Comparison of ENCODE assay signal across 21 mouse cellular contexts in genomic region chr11:8817376-8817775, GRCm38 (mm10).
A peak's percentile ranks its signal among the peaks of the same experiment; 100 is the strongest.
DNase-seq lines count a peak whose midpoint lies in the region; ATAC-seq and TF ChIP-seq lines count a peak whose summit lies in the region.
"Had no signal": no experiment of that assay in that cellular context is flagged by ENCODE, and none has a peak within 500 bp of the region (broad histone marks: within the 10 kb centered on the region; RNA-seq: fewer than 3 reads in every experiment).

No protein-coding gene starts in this region.

- peak; percentile 56; the same call in 1 of the 2 replicates for ATAC-seq in hindbrain, embryonic 16.5 days
- ATAC-seq in hindbrain, embryonic 13.5 days (ENCODE audit: low FRiP score): no peak
- no peak for ATAC-seq in kidney, postnatal 0 days (replicated peaks; ENCODE audit: low FRiP score, low read depth)
- peak; percentile 14; the same call in 1 of the 2 replicates for ATAC-seq in neural tube, embryonic 15.5 days (ENCODE audit: low FRiP score)
- ATAC-seq: forebrain, embryonic 15.5 days; inflammation-experienced regulatory T-cells, adult 6 months had no signal

- no peaks in the 10 kb centered on the region for H3K9me3 ChIP-seq in hindbrain, embryonic 16.5 days (ENCODE audit: control insufficient read depth, low read length)
- H3K9me3 ChIP-seq in hindbrain, embryonic 13.5 days: no peaks in the 10 kb centered on the region
- no peaks in the 10 kb centered on the region for H3K9me3 ChIP-seq in kidney, postnatal 0 days (replicated peaks; ENCODE audit: low read length)
- H3K9me3 ChIP-seq in neural tube, embryonic 15.5 days (replicated peaks): no peaks in the 10 kb centered on the region
- H3K9me3 ChIP-seq: embryonic facial prominence, embryonic 10.5 days; forebrain, embryonic 15.5 days; hindbrain, embryonic 12.5 days; midbrain, embryonic 10.5 days had no signal

- no peak overlapping the region for H3K9ac ChIP-seq in hindbrain, embryonic 16.5 days (ENCODE audit: low read depth, low read length)
- no peak overlapping the region for H3K9ac ChIP-seq in hindbrain, embryonic 13.5 days
- H3K9ac ChIP-seq in kidney, postnatal 0 days (ENCODE audit: low read depth, low read length): no peak overlapping the region
- no peak overlapping the region for H3K9ac ChIP-seq in neural tube, embryonic 15.5 days (replicated peaks)
- H3K9ac ChIP-seq: forebrain, embryonic 15.5 days; hindbrain, embryonic 12.5 days; limb, embryonic 13.5 days; liver, embryonic 14.5 days had no signal

- H3K4me3 ChIP-seq in hindbrain, embryonic 16.5 days (ENCODE audit: low read length): no peak overlapping the region
- H3K4me3 ChIP-seq in hindbrain, embryonic 13.5 days: no peak overlapping the region
- H3K4me3 ChIP-seq in kidney, postnatal 0 days (replicated peaks; ENCODE audit: low read depth, low read length): no peak overlapping the region
- H3K4me3 ChIP-seq in neural tube, embryonic 15.5 days (replicated peaks): no peak overlapping the region
- H3K4me3 ChIP-seq: embryonic facial prominence, embryonic 10.5 days; forebrain, embryonic 15.5 days; hindbrain, embryonic 12.5 days; layer of hippocampus, adult 2 months; limb, embryonic 13.5 days; midbrain, embryonic 10.5 days had no signal

- H3K4me1 ChIP-seq in hindbrain, embryonic 16.5 days (ENCODE audit: control insufficient read depth, insufficient read depth, low read depth, low read length): no peaks in the 10 kb centered on the region
- no peaks in the 10 kb centered on the region; the same call in 1 of the 2 replicates for H3K4me1 ChIP-seq in hindbrain, embryonic 13.5 days (replicated peaks)
- H3K4me1 ChIP-seq in kidney, postnatal 0 days (replicated peaks; ENCODE audit: insufficient read depth, low read length): no peaks in the 10 kb centered on the region
- H3K4me1 ChIP-seq in neural tube, embryonic 15.5 days: no peaks in the 10 kb centered on the region
- H3K4me1 ChIP-seq: forebrain, embryonic 15.5 days; hindbrain, embryonic 12.5 days; midbrain, embryonic 10.5 days had no signal

- TF ChIP-seq CTCF in kidney, postnatal 0 days (IDR thresholded peaks at IDR 0.05; ENCODE audit: low read depth): no peak

- DNase-seq in kidney, postnatal 0 days (ENCODE audit: low spot score): peak; percentile 49
- no peak for DNase-seq in kidney, postnatal 14 days
- no peak for DNase-seq in neural tube, embryonic 10.5 days (ENCODE audit: extremely low spot score, low spot score)
- DNase-seq in right cerebral cortex, adult 18-20 months: no peak
- DNase-seq: adrenal gland, postnatal 25 days; cerebellum, adult 9-11 months; gastrocnemius, postnatal 10 days; layer of hippocampus, postnatal 36 days; right cerebral cortex, postnatal 14 days; thymus, postnatal 14 days had no signal

- no peaks in the 10 kb centered on the region for H3K36me3 ChIP-seq in hindbrain, embryonic 16.5 days (ENCODE audit: control insufficient read depth, insufficient read depth, low read length)
- H3K36me3 ChIP-seq in hindbrain, embryonic 13.5 days: no peaks in the 10 kb centered on the region
- no peaks in the 10 kb centered on the region for H3K36me3 ChIP-seq in kidney, postnatal 0 days (ENCODE audit: insufficient read depth, low read length)
- H3K36me3 ChIP-seq in neural tube, embryonic 15.5 days: no peaks in the 10 kb centered on the region
- H3K36me3 ChIP-seq: embryonic facial prominence, embryonic 10.5 days; forebrain, embryonic 15.5 days; hindbrain, embryonic 12.5 days; limb, embryonic 13.5 days; midbrain, embryonic 10.5 days had no signal

- no peak overlapping the region for H3K27ac ChIP-seq in hindbrain, embryonic 16.5 days (ENCODE audit: low read depth, low read length)
- no peak overlapping the region for H3K27ac ChIP-seq in hindbrain, embryonic 13.5 days
- H3K27ac ChIP-seq in kidney, postnatal 0 days: no peak overlapping the region
- H3K27ac ChIP-seq in neural tube, embryonic 15.5 days (replicated peaks): no peak overlapping the region
- H3K27ac ChIP-seq: embryonic facial prominence, embryonic 10.5 days; forebrain, embryonic 15.5 days; hindbrain, embryonic 12.5 days; layer of hippocampus, adult 2 months; limb, embryonic 13.5 days; liver, embryonic 14.5 days; midbrain, embryonic 10.5 days had no signal

- 71% methylated on average over 3 of the region's 3 CpGs for WGBS in hindbrain, embryonic 16.5 days
- 73% methylated on average over 3 of the region's 3 CpGs for WGBS in hindbrain, embryonic 13.5 days
- WGBS in kidney, postnatal 0 days: 46% methylated on average over 3 of the region's 3 CpGs
- 58% methylated on average over 3 of the region's 3 CpGs for WGBS in neural tube, embryonic 15.5 days

- no peaks in the 10 kb centered on the region for H3K27me3 ChIP-seq in hindbrain, embryonic 16.5 days (replicated peaks; ENCODE audit: control insufficient read depth, insufficient read depth, low read length)
- no peaks in the 10 kb centered on the region for H3K27me3 ChIP-seq in hindbrain, embryonic 13.5 days
- H3K27me3 ChIP-seq in kidney, postnatal 0 days (ENCODE audit: insufficient read depth, low read length): no peaks in the 10 kb centered on the region
- no peaks in the 10 kb centered on the region for H3K27me3 ChIP-seq in neural tube, embryonic 15.5 days (replicated peaks)
- H3K27me3 ChIP-seq: forebrain, embryonic 15.5 days; hindbrain, embryonic 12.5 days; limb, embryonic 13.5 days had no signal

- no peak overlapping the region for H3K4me2 ChIP-seq in hindbrain, embryonic 16.5 days (ENCODE audit: low read length)
- no peak overlapping the region for H3K4me2 ChIP-seq in hindbrain, embryonic 13.5 days
- no peak overlapping the region for H3K4me2 ChIP-seq in kidney, postnatal 0 days (ENCODE audit: low read length)
- H3K4me2 ChIP-seq in neural tube, embryonic 15.5 days: no peak overlapping the region
- H3K4me2 ChIP-seq: forebrain, embryonic 15.5 days; hindbrain, embryonic 12.5 days; limb, embryonic 13.5 days had no signal

Comparison
In these comparisons a context has a peak if more than half of its experiments do, and no peak if none do; other contexts are left out.
1. ATAC-seq: peak in hindbrain, embryonic 16.5 days (single experiment) and neural tube, embryonic 15.5 days (single experiment); none in hindbrain, embryonic 13.5 days (single experiment) and kidney, postnatal 0 days (single experiment).